Mouse (Mus musculus): ENCODE data around the gene Tmem230.

The Tmem230 gene

GRCm38 (mm10) chr2:132233985-132234765 is 13.4 kb downstream of the Tmem230 start:
- DNase-seq (ENCODE audit: low read depth) = no peak

- no peak for DNase-seq (ENCODE audit: low read depth)
Observed at GRCm38 (mm10) chr2:132232413-132232945, 15.1 kb downstream of the Tmem230 start.

GRCm38 (mm10) chr2:132224359-132224758 is 23.2 kb downstream of the Tmem230 start:
- no peak for DNase-seq (ENCODE audit: low read depth)

- DNase-seq (ENCODE audit: low read depth) = no peak
Observed at GRCm38 (mm10) chr2:132221611-132222073, 26.0 kb downstream of the Tmem230 start.

- DNase-seq (ENCODE audit: low read depth) = peak; percentile 95
Observed at GRCm38 (mm10) chr2:132211995-132212656, 35.5 kb downstream of the Tmem230 start.

- DNase-seq (ENCODE audit: low read depth) = peak; percentile 13
Observed at GRCm38 (mm10) chr2:132210806-132211312, 36.7 kb downstream of the Tmem230 start.

- DNase-seq (ENCODE audit: low read depth) = peak; percentile 53
Observed at GRCm38 (mm10) chr2:132208246-132208881, 39.2 kb downstream of the Tmem230 start.

- peak; percentile 41 for DNase-seq (ENCODE audit: low read depth)
Observed at GRCm38 (mm10) chr2:132206316-132206881, 41.2 kb downstream of the Tmem230 start.

GRCm38 (mm10) chr2:132205549-132205948 is 42.1 kb downstream of the Tmem230 start:
- DNase-seq (ENCODE audit: low read depth) = no peak

- peak; percentile 91 for DNase-seq (ENCODE audit: low read depth)
Observed at GRCm38 (mm10) chr2:132203773-132204172, 43.8 kb downstream of the Tmem230 start.

- no peak for DNase-seq (ENCODE audit: low read depth)
Observed at GRCm38 (mm10) chr2:132203186-132203585, 44.4 kb downstream of the Tmem230 start.

- no peak for DNase-seq (ENCODE audit: low read depth)
Observed at GRCm38 (mm10) chr2:132198017-132198933, 49.3 kb downstream of the Tmem230 start.

- DNase-seq (ENCODE audit: low read depth) = no peak
Observed at GRCm38 (mm10) chr2:132195602-132196001, 52.0 kb downstream of the Tmem230 start.

GRCm38 (mm10) chr2:132190602-132191161 is 56.9 kb downstream of the Tmem230 start:
- DNase-seq (ENCODE audit: low read depth) = no peak

Data from 416B (cell line).